Mouse (Mus musculus) kidney, postnatal 25 days (tissue): ENCODE data around the gene 6820408C15Rik.
"Not testable (repeated sequence)": the region's sequence is repeated elsewhere in the genome, so short reads cannot be mapped to it uniquely, and the experiment has no call there.

ENCODE experiments used
- DNase-seq, 2 experiments: peaks; one replicate each; pipeline ENCODE4 v3.0.0; 2021; ENCODE audit warnings: mixed read lengths in 2 of 2

Gene 6820408C15Rik

DNA sequence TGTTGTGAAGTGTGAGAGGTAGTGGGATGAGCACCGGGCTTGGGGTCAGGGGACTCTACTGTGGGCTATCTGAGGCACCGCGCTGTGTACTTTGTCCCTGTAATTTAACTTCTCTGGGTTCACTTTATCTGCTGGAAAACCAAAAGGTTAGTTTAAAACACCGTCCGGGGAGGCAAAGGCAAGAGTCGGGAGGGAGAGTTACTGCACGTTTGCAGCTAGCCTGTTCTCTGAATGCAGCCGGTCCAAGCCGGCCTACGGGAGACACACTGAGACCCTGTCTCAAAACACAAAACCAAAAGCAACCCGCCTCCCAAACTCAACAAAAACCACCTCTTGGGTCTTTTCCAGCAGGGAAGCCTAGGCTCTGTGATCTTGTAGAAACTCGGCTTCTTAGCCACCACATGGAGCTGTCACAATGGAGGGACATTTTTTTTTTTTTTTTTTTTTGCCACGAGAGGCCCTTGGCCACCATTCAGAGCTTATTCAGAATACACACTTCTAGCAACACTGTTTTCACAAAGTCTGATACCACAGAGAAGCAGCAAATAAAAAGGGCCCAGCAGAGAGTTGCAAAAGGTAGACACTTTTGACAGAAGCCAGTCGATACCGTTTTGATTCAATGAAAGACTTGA is 2.7 kb upstream of the 6820408C15Rik start:
- peak in 1 of 2 experiments; percentile 34 for DNase-seq

DNA sequence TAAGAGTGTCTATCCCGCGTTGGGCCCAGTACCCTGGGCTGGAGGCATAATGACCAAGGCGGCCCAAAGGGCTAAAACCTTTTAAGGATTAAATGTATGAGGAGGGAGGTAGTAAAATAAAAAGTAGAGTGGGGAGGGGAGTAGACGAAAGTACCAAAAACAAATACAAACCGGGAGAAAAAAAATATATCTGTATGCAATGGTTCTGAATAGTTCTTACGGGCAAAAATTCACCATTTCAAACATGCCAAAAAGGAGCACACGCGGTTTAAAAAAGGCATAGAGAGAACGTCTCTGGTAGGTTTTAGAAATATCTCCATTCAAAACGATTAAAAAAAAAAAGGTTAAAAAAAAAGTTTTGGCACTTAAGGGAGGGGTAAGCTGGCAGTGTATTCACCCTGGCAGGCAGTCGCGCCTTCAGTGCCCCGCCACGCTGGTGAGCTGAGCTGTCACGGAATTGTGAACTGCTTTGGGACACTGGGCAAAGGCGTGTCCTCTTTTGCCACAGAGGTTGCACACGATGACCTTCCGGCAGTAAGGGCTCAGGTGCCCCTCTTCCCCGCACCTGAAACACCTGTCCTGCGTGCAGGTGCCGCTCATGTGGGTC is 2.1 kb upstream of the 6820408C15Rik start:
- peak; percentile 49 to 78 for DNase-seq

DNA sequence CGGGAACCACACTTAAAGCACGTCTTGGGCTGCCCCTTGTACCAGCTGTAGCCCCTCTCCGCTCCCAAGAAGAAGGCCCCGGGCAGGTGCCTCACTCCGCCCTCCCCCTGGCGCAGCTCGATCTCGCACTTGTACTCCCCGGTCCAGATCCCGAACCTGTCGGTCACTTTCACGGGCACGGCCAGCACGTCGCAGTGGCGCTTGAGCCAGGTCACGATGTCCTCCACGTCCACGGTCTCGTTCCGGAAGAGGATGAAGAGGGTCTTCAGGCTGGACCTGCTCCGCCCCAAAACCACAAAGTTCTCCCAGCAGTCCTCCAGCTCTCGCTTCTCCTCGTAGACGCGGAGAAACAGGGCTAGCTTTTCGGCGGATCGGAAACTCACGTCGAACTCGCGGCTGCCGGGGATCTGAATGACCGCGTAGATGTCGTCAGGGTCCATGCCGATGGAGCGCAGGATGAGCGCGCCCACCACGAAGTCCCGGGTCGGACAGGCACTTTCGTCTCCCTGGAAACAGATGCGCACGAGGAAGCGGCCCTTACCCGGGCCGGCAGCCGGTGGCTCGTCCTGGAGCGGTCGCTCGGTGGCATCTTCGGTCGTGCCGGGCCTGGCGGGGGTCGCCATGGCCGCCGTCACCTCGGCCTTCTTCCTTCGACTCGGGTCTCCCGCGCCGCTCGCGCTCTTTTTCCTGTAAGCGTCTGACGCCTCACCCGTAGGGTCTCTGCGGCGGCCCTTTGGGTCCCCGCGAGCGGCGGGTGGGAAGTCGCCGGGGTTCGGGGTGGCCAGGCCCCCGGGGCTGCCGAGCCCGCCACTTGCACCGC is 1.4 kb upstream of the 6820408C15Rik start:
- DNase-seq = peak; percentile 36 to 68

DNA sequence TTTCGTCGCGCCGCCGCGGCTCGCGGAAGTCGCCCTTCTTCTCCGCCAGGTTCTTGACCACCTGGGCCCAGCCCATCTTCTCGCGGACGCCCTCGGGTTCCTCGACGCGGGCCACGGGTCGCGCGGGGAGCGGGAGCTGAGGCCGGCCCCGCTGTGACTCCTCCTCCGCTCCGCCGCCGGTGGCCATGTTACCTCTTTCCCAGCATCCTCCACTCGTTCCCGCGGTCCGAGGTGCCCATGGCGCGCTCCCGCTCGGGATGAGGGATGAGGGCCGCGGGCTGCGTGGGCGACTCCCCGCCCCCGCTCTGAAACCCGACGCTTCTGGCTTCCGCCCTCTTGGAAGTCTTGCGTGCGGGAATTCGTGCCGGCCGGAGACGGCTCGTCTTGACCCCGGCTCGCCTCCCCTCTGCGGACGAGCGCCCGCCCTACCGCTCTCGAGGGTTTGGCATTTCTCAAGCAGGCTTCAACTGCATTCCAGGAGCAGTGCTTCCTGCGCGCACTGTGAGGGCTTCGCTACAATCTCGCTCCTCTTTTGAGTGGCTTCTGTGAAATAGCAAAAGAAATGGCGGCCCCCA is 709 bp upstream of the 6820408C15Rik start, which contains the start of gene Zcchc3:
TSS of gene Zcchc3 (minus strand) at position 437 of the 575 bp plus-strand sequence.
- DNase-seq = peak; percentile 85 to 94

DNA sequence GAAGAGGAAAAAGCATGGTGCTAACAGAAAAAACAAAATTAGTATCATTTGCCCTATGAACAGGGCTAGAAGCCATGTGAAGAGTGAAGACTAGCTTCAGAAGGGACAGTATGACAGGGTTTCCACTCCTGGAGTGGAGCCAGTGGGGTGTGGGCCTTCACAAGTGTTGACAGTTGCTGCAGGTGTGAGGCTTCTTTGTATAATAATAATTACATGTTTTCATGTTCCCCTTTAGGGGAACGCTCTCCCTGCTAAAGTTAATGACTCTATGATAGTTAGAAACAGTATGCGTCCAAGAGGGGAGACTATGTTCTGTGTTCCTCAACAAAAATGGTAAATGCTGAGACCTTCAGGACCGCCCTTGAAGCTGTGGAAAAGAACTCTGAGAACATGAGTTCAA is 399 bp downstream of the 6820408C15Rik start:
- peak in 1 of 2 experiments; percentile 30 for DNase-seq

DNA sequence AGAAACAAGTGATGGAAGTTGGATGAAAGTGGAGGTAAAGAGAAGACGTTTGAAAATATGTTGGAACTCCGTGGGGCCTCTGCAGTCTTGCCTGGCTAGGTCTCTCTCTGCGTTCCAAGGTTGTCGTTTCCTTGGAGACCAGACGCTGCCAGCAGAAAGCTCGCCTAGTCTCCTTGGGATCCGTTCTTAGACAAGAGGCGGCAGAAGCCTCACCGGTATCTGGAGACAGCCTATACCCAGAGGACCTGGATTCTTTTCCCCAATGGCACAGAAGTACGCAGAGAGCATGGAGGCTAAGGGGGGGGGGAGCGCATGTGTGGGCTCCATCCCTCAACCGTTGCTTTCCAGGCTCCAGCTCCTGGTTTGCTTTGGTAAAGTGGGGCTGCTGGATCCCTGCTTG is 12.1 kb downstream of the 6820408C15Rik start:
- DNase-seq = peak in 1 of 2 experiments; percentile 34

DNA sequence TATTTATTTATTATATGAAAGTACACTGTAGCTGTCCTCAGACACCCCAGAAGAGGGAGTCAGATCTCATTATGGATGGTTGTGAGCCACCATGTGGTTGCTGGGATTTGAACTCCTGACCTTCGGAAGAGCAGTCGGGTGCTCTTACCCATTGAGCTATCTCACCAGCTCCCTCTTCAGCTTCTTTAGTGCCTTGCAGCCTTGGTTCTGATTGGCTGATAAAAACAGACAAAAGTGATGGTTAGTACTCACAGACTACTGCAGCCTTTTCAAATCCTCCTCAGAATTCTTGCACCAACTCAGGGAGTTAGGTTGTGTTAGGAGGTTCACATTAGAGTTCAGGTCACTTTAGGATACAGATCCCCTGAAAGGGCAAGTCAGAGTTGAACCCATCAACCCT is 13.1 kb downstream of the 6820408C15Rik start:
- not testable (repeated sequence) for DNase-seq

DNA sequence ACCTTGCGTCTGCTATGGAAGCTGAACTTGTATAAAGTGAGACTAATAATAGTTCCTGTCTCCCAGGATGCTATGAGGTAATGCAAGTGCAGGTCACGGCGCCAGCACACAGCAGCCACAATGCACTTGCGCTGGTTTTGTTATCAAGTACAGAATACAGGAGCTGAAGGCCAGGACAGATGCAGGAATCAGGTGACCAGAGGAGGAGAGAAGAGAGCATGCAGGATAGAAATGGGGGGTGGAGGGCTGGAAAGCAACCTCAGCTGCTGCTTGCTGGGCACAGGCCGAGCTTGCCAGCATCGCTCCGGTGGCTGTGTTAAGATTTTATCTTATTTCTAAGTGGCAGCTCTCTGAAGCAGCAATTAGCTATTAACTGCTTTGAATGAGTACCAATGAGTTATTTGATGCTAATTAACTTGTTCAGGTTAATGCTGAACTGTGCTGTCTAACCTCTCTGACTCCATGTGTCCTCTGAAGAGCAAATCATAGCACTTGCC is 21.1 kb downstream of the 6820408C15Rik start:
- peak; percentile 53 to 75 for DNase-seq

DNA sequence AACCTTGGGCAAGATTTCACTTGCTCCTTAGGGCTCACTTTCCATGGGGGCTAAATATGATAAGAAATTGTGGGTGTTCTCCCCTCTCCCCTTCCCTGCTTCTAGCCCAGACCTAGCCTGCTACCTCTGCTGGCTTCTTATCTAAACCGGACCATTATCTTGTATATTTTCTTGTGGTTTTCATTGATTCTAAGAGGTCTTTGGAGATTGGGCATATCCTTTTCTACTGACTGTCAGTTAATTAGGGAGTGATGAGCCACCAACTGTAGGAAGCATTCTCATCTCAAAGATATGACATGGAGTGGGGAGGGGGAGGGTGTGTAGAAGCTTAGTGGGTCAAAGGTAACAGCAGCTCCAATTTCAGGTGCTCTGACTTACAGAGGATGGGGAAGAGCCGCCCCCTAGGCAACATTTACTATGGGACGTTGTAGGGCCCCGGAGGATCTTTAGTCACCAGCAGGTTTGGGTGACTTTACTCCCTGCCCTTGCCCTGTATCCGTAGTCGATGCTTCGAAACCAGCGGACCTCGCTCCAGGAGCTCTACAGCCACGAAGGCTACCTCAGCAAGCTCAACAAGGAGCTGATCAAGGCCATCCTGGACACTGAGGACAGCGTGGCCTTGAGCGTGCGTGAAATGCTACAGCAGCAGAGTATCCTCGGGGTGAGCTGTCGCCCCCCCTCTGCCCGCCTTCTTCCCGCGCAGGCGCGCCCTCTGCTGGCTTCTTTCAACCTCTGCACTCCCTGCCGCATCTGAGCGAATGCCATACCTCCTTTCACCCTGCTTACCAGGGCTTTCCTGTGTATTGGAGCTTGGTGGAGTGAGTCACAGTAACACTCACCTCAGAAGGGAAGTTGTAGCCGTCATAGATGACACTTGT is 21.8 kb downstream of the 6820408C15Rik start:
- DNase-seq = peak; percentile 83 to 86

DNA sequence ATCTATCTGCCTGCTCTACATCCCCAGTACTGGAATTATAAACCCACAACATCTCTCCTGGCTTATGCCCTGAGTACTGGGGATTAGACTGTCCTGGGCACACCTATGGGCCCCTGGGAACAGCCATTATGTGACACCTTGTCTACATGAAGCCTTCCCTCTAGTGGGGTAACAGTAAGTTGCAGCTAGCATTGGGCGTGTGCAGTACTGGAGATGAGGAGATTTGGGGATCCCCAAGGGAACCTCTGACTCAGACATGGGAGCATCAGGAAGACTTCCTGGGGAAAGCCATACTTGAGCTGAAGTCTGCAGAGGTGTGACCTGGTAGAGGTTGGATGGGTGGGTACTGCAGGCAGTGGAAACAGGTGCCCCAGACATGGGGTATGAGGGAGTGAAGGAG is 23.6 kb downstream of the 6820408C15Rik start:
- no peak for DNase-seq

DNA sequence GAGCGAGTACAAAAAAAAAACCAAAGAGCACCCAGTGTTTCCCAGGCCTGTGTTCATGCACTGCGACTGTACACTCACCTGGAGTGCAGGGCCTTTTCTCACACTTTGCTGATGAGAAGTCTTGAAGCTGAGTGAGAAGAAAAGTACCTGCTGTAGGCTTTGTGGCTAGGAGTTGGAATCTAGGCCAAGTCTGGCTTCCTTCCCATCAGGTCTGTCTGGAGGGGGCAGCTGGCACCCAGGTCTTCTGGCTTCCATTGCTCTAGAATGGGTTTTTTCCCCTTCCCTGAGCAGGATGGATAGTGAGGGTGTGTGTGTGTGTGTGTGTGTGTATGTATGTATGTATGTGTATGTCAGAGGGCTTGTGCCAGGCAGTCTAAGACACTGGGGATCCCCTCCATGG is 24.4 kb downstream of the 6820408C15Rik start:
- DNase-seq = no peak

DNA sequence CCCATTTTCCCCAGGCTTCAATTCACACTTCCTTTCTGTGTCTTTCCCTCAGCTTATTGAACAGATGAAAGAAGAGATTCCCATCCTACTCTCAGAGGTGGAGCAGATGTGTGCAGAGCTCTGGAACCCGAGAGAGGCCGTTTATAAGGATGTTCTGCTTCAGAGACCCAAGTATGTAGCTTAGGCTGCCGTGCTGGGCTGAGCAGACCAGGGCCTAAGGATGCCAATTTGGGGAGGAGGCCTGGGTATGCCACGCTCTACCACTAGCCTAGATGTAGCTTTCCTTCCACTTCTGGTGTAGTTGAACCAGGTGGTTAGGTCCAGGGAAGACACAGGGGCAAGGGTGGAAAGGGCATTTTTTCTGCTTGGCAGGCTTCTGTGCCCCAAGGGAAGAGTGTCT is 26.9 kb downstream of the 6820408C15Rik start:
- peak in 1 of 2 experiments; percentile 26 for DNase-seq

DNA sequence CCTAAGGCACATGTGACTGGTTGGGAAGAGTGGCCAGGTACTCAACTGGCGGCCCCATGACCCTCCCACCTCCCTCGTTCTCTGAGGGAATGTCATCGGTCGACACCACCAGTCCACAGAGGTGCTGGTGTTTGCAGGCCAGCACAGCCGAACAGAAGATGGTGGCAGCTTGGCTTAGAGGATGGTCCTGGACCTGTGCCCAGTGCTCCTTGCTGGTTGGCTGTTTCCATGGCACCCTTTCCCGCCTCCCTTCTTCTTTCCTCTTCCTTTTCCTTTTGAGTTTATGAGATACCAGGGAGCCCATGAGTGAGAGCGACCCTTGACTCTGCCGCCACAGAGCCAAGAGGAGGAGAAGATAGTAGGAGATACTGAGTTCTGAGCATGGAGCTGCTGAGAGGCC is 27.9 kb downstream of the 6820408C15Rik start:
- DNase-seq = peak in 1 of 2 experiments; percentile 32

DNA sequence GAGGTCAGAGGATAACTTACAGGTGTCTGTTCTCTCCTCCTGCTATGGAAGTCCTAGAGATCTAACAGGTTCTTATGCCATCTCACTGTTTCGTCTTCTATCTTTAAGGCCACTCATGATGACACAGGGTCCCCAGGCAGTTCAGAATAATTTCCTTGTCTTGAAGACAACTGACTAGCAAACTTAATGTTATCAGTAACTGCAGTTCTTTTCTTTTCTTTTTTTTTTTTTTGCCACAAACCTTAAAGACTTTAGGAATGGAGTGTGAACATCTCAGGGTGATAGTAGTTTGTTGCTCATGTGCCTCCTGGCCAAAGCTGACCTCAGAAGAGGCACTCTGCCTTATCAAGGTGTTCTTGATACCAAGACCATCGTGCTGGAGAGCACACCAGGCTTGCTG is 31.3 kb downstream of the 6820408C15Rik start:
- no peak for DNase-seq

DNA sequence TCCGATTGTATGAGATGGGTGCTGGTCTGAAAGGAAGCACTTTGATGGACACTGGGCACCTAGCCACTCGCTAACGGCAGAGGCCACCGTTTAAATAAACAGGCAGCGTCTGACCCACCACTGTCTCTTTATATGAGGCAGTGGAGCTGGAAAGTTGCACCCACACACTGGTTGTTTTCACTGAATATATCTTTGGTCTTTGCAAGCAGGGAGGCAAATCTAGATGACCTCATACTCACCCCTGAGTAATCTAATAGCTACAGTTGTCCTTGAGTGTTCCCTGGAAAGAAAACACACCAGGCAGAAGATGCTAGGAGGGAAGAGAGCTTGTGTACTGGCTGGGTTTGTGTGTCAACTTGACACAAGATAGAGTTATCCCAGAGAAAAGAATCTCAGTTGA is 32.1 kb downstream of the 6820408C15Rik start:
- DNase-seq = no peak

DNA sequence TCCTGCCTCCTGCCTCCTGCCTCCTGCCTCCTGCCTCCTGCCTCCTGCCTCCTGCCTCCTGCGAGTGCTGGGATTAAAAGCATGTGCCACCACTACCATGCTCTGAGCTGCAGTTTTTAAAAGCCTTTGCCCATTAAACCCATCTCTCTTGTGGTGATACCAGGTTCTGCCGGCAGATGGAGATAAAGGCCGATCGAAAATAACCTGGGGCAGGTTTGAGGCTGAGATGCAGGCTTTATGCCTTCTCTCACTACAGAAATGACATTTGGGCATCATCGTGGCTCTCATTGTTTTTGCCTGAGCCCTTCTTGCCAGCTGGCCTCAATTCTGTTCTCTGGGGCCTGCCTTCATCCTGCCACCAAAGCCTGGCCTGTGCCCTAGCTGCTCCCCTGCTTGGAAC is 34.9 kb downstream of the 6820408C15Rik start:
- DNase-seq = peak in 1 of 2 experiments; percentile 75

DNA sequence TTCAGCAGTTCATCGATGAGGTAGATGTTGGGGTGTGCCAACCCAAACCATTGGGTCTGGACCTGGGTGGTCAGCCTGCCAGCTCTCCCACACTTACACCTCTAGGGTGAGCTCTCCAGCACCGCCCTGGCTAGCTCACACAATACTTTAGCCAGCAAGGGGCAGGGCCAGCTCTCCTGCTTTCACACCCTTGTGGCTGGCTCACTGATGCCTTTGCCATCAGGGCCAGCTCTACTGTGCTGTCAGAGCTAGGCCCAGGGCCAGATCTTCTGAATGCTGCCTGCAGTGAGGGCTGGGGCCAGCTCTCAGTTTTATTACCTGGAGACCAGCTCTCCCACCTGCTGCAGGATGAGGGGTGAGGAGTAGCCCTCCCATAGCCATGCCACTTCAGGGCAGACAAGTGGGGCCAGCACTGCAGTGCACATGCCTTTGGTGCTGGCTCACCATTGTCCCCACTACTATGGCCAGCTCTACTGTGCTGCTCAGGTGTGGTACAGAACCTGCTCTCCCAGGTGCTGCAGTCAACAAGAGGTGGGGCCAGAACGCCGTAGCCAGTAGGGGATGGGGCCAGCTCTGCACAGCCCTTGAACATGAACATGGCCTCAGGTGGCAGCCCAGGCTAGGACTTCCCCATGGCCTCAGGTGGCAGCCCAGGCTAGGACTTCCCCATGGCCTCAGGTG is 36.9 kb downstream of the 6820408C15Rik start:
- DNase-seq = no peak

DNA sequence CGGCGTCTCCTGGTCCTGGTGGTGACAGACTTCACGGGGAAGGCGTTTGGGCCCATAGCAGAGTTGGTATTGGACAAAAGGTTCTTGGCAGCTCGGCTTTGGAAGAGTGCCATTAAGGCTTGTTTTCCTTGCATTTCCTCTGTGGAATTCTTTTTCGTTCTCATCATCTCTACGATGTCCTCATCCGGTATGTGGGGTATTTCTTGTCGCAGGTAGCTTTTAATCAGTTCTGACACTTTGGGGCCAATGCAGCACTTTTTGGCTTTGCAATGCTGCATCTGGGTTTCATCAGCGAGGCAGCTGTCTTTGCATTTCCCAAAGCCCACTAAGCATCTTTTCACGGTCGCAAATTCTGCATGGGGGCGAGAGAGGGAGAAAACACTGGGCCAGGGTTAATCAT is 43.9 kb downstream of the 6820408C15Rik start:
- DNase-seq = no peak

DNA sequence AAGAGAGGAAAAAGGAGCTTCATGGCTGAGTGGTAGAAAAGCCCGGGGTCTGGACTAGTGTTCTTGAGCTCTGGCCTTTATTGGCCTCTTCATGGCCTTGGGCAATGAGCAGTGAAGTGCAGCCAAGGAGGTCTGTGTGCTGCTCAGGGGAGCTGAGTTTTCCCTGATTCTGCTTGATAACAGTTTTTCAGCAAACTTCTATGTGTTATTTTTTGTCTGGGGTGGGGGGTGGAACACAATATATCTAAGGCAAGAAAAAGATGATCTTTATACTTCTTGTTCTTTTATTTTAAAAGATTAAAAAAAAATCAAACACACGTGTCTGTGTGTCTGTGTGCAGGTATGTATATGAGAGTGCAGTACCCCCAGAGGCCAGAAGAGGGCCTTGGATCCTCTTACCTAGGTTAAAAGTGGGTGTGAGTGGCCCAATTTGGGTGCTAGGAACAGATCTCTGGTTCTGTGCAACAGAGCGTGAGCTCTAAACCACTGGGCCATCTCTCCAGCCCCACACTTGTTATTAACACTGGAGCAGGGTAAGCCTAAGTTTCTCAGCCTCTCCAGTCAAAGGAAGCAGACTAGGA is 49.3 kb downstream of the 6820408C15Rik start, which contains the start of gene Defb23:
TSS of gene Defb23 (minus strand) at position 51 of the 581 bp plus-strand sequence.
- DNase-seq = no peak

DNA sequence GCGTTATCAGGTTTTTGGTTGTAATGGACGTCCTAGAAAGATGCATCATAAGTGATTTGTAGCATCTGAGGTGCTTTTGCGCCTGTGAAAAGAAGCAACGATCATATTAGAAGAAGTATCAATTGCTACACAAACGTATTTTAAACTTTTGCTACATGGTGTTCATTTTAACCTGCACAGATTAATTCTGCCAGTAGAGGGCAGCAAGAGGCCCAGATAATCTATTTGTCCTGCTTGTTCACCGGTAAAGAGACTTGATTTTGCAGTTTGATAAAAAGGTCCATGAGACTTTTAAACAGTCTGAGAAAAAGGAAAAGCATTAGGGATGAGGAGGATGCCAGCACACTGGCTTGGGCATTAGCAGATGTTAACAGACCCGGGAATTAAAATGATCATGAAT is 55.6 kb downstream of the 6820408C15Rik start:
- peak in 1 of 2 experiments; percentile 76 for DNase-seq

DNA sequence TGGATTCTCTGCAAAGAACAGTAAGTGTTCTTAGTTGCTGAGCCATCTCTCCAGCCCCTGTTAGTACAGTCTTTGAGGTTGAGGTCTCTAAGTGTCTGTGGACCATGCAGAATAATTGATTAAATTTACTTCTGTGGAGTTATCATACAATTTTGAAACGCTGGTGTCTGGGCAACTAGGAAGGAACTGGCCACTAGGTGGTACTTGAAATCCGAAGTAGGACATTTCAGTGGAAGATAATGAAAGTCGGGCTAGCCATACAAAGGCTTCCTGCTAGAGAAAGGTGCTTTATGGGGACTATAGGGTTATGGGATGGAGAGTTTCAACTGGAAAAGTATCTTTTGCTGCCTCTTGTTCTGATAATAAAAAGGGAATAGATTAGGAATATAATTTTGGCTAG is 57.0 kb downstream of the 6820408C15Rik start:
- DNase-seq = peak in 1 of 2 experiments; percentile 18
